Mouse (Mus musculus): ENCODE measurements around the gene Sycn. TPM values are rescaled to one million over a fixed set of nuclear protein-coding genes. Genes with fewer than 3 reads are reported as not detected.

Gene Sycn
- total RNA-seq, 2 experiments from 2014 or later = not detected

DNA sequence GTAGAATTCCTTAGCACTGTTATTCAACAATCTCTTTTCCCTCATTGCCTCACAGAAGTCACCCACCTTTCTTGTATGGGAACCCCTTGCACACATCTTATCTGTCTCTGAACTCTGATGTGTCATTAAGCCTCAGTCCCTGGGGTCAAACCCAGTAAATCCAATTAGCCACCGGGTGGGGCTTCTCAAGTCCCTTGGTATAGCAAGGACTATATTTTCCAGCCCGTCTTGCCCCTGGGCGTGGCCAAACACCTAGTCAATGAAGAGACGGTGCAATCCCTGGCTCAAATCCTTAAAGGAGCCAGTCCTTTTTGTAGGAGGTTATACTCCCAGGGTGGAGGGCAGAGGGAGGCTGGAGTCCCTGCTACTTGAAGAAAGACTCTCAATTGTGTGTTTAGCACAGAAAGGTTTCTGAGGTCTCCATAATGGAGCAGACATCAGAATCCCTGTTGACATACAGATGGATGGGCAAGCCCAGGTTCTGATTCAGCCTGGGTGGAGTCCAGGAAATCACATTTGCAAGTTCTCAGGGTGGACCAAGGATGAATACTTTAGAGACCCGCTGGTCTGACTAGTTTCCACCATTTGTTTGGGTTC is 15.4 kb downstream of the Sycn start:
- intact Hi-C loops (cut with DNase I) = no loop called here
- DNase-seq (ENCODE audit: low spot score in 2 of 2) = no peak

DNA sequence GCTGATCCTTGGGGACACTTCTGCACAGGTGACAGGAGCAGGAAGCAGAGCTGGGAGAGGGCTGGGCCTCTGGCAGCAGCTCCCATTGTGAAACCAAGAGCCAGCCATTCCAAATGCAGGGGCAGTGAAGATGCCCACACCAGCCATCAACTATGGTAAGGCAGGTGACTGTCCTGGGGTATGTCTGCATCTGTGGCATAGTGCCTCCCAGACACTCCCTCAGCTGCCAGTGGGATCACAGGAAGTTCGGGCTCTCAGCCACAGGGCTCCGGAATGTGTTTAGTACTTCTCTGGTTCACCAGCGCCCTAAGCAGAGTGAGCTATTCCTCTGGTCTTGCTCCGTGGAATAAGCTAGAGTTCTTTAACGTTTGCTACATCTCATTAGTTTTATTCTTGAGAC is 16.4 kb downstream of the Sycn start:
- DNase-seq (ENCODE audit: low spot score in 2 of 2) = no peak
- intact Hi-C loops (cut with DNase I) = no loop called here

DNA sequence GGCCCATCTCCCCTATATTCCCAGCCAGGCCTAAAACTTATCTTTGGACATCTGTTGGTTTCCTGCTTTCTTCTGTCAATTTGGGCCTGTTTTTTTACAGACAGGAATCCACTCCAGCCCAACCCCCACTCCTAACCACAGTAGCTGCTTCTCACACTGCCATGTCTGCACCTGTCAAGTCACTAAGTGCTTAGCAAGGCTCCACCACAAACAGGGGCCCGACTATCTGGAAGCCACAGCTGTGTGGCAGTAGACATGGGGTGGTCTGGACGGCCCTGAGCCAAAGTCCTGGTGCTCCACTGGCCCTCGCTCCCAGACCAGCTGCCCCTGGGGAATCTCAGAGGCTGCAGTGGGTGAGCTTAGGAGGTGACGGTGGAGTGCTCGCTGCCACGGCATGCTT is 17.0 kb downstream of the Sycn start:
- intact Hi-C loops (cut with DNase I) = no loop called here

GRCm38 (mm10) chr7:28558486-28558885 is 17.8 kb downstream of the Sycn start:
- intact Hi-C loops (cut with DNase I) = no loop called here
- DNase-seq (ENCODE audit: low spot score in 2 of 2) = no peak

More for the DNA sequence above, 17.0 kb downstream of the Sycn start:
- no peak for DNase-seq (ENCODE audit: low spot score in 2 of 2)

DNA sequence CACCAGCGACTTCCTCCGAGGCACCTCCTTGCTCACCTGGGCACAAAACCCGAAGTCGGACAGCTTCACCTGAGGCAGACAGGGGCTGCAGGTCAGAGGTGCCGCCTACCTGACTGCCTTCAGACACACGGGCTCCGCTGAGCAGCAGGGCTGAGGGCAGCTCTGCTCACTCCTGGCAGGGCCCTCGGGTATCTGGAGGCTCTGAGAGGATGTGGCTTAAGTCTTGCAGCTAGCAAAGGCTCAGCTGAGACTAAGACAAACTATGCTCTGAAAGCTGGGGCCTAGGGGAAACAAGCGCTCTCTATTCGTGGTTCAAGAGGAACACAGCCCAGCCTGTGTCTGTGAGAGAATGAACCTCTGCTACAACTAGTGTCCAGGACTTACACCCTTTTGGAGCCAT is 20.2 kb downstream of the Sycn start:
- intact Hi-C loops (cut with DNase I) = no loop called here
- DNase-seq (ENCODE audit: low spot score in 2 of 2) = no peak

- intact Hi-C loops (cut with DNase I) = no loop called here
- no peak for DNase-seq (ENCODE audit: low spot score in 2 of 2)
Observed at GRCm38 (mm10) chr7:28561967-28562366, 21.3 kb downstream of the Sycn start.

DNA sequence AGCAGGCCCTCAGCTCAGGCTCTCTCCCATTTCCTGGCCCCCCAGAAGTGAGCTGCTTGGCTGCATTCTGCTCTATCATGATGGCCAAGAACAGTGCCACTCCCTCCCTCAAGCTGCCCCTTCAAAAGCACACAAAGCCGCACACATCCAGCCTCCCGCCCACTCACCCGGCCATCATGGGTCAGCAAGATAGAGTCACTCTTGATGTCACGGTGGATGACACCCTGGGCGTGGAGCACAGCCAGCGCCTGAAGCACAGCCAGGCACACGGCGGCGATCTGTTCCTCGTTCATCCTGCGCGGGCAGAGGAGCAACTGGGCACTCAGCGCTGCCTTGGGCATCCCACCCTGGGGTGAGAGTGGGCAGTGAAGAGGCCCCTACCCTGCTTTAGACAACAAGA is 21.7 kb downstream of the Sycn start:
- DNase-seq (ENCODE audit: low spot score in 2 of 2) = no peak
- intact Hi-C loops (cut with DNase I) = no loop called here

- intact Hi-C loops (cut with DNase I) = no loop called here
Observed at GRCm38 (mm10) chr7:28562951-28563350, 22.3 kb downstream of the Sycn start.

GRCm38 (mm10) chr7:28565407-28565806 is 24.7 kb downstream of the Sycn start:
- no peak for DNase-seq (ENCODE audit: low spot score in 2 of 2)
- intact Hi-C loops (cut with DNase I) = no loop called here

More at GRCm38 (mm10) chr7:28562951-28563350, 22.3 kb downstream of the Sycn start:
- DNase-seq (ENCODE audit: low spot score in 2 of 2) = no peak

- intact Hi-C loops (cut with DNase I) = no loop called here
Observed at GRCm38 (mm10) chr7:28567539-28567938, 26.9 kb downstream of the Sycn start.

DNA sequence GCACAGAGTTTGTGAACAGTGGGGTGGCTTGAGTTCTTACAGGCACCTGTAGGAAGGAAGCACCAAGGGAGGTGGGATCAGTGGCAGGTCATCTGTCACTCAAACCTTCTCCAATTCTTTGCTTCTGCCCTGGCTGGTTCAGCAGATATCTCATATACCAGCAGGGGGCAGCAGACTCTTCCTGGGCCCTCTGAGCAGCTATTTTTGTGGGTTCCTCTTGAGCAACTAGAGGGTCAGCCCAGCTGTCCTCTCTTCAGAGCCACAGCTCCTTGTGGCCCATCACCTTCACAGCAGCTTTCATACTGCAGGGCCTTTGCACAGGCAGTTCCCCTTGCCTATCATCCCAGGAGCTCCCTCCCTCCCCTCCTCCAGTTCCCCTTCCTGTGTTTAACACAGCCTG is 27.6 kb downstream of the Sycn start:
- peak; percentile 66 to 71 for DNase-seq (ENCODE audit: low spot score in 2 of 2)
- intact Hi-C loops (cut with DNase I) = loop anchor here (1.0 kb wide), 1 partner anchor 33 kb away; no protein-coding TSS in a partner anchor

More at GRCm38 (mm10) chr7:28567539-28567938, 26.9 kb downstream of the Sycn start:
- DNase-seq (ENCODE audit: low spot score in 2 of 2) = no peak

DNA sequence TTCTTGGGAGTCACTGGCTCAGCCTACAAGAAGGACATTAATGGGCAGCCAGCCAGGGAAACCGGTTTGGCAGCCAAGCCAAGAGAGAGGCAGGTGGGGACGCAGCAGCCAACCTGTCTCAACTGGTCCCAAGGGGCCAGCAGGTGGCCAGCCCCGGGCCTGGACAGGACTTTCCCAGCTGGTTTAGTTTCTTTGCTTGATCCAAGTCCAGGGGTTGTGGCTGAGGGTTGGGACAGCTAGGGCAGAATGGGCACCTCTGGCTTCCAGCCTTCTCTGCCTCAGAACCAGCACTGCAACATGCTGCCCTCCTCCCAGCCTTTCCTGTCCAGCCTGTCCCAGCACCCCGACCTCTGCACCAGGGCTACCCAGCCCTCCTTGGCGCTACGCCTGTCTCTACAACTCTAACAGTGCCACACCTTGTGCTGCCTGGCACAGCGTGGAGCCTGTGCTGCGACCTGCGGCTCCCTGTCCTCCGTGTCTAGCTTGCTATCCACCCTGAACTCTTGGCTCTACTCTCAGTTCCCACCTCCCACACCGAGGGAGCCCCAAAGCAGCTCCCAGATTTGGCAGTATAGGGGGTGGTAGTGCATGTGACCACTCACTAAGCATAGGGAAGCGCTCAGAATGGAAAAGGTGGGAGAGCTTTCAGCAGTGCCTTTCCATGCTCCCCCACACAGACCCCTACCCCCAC is 29.8 kb downstream of the Sycn start:
- DNase-seq (ENCODE audit: low spot score in 2 of 2) = peak in 1 of 2 experiments; percentile 71
- intact Hi-C loops (cut with DNase I) = no loop called here

DNA sequence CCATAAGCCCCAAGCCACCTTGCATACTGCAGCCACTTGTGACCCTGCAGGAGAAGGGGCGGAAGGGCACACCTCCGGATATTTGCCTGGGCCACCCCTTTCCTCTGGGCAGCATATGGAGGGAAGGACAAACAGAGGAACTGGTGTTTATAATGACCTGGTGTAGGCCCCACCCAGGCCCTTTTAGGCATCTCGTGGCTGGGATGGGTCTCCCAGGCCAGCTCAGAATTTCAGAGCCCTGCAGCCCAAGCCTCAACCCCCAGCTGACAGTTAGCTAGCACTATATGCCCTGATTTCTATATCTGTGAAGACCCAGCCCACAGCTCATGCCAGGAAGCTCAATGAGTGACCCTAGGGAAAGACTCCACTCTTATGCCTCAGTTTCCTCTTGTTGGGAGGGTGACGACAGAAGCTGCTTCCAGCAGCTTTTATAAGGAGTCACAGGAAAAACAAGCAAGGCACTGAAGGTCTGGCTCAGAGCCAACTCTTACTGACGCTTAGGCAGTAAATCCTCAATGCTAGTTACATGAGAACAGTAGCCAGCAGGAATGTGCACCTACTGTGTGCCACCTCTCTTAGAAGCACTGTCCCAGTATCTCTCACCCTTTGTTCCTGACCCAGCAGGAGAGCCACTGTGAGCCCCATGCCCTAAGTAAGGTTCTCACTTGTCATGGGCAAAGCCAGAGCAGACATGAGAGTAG is 30.4 kb downstream of the Sycn start:
- intact Hi-C loops (cut with DNase I) = no loop called here
- DNase-seq (ENCODE audit: low spot score in 2 of 2) = no peak

- no peak for DNase-seq (ENCODE audit: low spot score in 2 of 2)
- intact Hi-C loops (cut with DNase I) = no loop called here
Observed at GRCm38 (mm10) chr7:28572689-28573088, 32.0 kb downstream of the Sycn start.

GRCm38 (mm10) chr7:28573236-28573635 is 32.6 kb downstream of the Sycn start:
- no peak for DNase-seq (ENCODE audit: low spot score in 2 of 2)
- intact Hi-C loops (cut with DNase I) = no loop called here

DNA sequence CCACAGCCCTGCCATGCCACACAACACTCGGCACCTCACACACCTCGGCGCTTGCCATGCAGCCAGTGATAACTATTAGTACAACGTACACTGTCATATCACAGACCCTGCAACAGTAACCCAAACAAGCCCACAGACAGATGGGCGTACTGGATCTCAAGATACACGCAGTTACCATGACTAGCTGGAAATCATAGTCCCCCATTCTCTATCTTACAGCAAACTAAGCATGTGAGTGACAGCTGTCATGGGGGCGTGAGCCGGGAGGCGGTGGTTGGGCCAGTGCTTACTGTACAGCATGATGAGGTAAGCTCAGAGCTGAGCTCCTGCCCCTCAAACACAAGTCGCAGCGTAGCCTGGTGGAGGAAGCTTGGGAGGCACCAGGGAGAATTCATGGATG is 34.9 kb downstream of the Sycn start:
- intact Hi-C loops (cut with DNase I) = no loop called here
- no peak for DNase-seq (ENCODE audit: low spot score in 2 of 2)

- peak in 1 of 2 experiments; percentile 47 for DNase-seq (ENCODE audit: low spot score in 2 of 2)
- intact Hi-C loops (cut with DNase I) = no loop called here
Observed at GRCm38 (mm10) chr7:28576271-28576914, 35.7 kb downstream of the Sycn start.

DNA sequence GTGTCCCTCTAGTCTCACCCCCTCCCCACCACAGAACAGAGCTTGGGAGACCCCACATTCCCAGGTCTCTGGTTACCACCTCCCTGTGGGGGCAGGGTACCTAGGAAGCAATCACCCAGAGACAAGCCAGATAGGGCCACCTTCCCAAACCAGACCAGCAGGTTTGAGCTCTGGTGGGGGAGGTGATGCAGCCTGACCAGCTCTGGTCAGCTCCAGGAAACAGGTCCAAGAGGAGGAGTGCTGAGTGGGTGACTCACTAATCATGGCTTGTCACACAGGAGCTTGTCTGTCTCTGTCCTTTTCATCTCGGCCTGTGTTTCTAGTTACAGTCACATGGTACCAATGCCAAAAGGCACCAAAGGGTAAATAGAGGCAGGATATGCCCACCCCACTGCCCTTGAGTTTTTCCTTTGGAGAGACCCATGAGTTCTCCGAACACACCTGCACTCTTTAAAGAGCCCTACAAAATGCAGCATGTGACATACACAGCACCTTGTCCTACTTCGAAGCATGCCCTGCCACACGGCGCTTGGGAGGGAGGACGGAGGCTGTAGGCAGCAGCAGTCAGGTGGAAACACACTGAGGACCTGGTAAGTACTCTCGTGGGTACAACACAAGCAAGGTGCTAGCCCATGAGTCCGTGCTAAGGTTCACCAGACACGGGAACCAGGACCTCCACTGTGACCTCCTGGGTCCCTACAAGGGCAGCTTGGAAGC is 37.3 kb downstream of the Sycn start:
- intact Hi-C loops (cut with DNase I) = no loop called here
- DNase-seq (ENCODE audit: low spot score in 2 of 2) = no peak

DNA sequence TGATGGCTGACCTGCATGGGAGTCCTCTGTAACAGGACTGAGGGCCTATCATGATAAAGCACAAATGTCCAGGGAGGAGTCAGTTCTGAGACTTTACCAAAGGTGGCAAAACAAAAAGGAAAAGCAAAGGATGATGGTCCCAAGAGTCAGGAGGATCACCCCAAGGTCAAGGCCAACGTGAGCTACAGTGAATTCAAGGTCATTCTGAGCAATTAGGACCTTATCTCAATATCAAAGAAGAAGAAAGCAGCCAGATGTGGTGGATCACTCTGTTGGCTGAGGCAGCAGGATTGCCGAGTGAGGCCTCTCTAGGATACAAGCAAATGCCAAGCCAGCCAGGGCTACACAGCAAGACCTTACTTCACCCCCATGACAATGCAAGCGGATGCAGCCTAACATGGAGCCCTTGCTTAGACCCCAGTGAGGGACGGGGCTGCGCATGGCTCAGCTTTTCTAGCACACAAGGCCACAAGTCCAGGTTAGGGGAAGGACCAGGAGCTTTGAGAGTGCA is 37.9 kb downstream of the Sycn start:
- intact Hi-C loops (cut with DNase I) = no loop called here

DNA sequence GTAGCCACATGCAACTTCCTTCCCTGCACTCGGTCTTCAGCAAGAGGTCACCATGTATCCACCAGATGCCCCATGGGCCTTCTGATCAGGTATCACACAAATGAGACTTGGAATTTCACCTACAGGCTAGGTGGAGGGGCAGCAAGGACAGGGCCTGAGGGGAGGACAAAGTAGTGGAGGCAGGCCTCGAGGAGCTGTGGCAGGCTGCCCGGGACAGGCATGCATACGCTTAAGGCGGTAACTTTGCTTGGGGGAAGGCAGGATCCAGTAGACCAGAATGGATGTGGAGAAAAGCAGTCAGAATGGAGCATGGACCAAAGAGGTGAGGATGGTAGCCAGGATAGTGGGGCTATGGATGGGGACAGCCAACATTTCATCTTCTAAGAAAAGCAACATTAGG is 39.1 kb downstream of the Sycn start:
- DNase-seq (ENCODE audit: low spot score in 2 of 2) = no peak
- intact Hi-C loops (cut with DNase I) = no loop called here

More for the DNA sequence above, 37.9 kb downstream of the Sycn start:
- DNase-seq (ENCODE audit: low spot score in 2 of 2) = no peak

All from left cerebral cortex, postnatal 25 days (tissue).